Mouse (Mus musculus): ENCODE results near the gene Cidec. TPM values are rescaled to one million over a fixed set of nuclear protein-coding genes. Genes with fewer than 3 reads are reported as not detected.

Cidec gene
- polyA plus RNA-seq (2017; shearing (Covaris generic)): 1 to 10 TPM in 1 of 2 experiments, not detected in 1; 1.4 TPM

GRCm38 (mm10) chr6:113435664-113436205 is at the start of gene Cidec:
Gene Cidec (minus strand): TSS chr6:113435760.

DNA sequence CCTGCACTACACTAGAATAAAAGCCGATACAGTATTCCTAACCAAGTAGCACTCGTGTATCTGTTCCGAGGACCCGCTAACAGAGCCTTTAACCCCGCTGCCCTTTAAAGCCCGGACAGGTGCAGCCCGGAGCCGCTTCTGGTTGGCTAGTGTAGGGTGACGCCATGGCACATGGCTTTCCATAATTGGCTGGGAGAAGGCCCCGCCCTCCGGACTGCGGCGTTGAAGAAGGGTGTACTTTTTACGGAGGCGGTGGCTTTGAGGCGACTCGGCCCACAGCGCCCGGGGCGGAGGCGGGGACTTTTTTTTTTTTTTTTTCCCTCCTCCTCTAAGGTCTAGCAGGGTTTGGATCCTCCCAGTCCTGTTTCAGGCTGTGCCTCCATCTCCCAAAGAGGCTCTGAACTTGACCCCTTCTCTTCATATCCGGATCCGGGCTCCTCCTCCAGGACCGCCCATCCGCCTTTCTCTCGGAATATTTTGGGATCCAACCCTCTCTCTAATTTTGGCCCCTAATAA is 47.6 kb upstream of the Cidec start, which contains the start of gene Creld1:
TSS of gene Creld1 (plus strand) at position 198 of the 516 bp plus-strand sequence.

GRCm38 (mm10) chr6:113471297-113471936 is 35.9 kb upstream of the Cidec start, which contains the start of gene Il17rc:
Gene Il17rc (plus strand): TSS chr6:113471427.

DNA sequence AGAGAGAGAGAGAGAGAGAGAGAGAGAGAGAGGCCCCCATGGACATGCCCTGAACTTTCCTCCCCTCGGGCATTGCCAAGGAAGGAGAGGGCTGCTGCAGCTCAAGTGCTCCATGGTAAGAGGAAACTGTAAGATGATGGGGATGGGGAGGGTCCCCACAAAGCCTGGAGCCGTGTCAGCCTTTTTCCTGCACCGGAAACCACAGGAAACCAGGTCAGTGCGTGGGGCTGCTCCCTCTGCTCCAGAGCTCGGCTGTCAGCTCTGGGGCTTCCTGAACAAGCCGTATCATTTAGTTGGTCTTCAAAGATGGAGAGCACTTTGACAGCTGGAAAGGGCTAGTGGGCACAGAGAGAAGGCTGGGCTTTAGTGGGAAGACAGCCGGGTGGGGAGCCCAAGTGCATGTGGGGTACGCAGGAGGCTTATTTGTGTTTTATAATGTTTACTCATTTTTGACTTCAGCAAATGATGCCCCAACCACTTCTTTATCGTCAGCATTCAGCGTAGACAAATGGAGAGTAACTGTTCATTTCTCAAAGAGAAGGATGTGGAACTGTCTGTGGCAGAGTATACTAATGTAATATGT is 22.5 kb upstream of the Cidec start, which contains the start of gene Il17re:
TSS of gene Il17re (plus strand) at position 533 of the 583 bp plus-strand sequence.

DNA sequence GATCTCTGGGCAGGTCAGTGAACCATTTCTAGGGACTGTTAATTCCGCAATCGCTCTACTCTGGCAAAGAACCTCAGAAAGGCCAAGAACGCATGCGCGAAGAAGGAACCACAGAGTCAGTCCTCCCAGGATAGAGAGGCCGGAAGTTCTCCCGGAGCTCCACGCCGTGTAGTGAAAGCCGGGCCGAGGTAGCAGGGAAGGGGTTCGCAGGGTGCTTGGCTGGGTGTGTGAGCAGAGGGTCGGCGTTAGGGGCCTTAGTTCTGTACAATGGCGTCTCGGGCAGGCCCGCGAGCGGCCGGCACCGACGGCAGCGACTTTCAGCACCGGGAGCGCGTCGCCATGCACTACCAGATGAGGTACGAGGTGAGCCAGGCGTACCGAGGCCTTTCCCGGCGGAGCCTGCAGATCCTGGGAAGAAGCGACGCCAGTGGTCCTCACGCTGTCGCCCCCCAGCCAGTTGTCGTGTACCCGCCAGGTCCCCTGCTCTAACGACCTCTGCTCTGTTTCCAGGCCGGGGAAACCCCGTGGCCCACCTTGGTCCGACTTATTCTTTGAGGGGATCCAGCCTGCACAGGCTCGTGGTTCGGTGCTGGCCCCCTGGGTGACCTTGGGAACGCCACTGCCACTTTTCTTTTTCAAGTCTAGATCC is 7.0 kb upstream of the Cidec start, which contains the start of gene Jagn1:
TSS of gene Jagn1 (plus strand) at position 128 of the 649 bp plus-strand sequence.

DNA sequence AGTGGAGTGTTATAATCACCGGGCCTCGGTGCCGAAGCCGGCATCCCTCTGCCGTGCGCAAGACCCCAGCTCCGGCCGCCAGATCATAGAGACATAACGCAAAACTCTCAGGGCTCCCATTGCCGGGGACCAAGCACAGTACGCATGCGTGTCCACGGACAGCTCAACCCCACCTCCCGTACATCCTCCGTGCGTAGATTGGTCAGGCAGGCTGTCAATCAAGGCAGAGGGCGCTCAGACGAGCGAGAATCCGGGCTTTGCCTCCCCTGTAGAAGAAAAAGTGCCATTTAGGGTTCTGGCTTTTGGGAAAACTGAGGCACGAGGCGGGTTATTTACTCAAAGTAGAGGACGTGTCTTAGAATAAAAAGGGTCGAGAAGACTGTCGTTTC is 16.4 kb downstream of the Cidec start, which contains the start of gene Rpusd3:
TSS of gene Rpusd3 (minus strand) at position 142 of the 389 bp plus-strand sequence.

DNA sequence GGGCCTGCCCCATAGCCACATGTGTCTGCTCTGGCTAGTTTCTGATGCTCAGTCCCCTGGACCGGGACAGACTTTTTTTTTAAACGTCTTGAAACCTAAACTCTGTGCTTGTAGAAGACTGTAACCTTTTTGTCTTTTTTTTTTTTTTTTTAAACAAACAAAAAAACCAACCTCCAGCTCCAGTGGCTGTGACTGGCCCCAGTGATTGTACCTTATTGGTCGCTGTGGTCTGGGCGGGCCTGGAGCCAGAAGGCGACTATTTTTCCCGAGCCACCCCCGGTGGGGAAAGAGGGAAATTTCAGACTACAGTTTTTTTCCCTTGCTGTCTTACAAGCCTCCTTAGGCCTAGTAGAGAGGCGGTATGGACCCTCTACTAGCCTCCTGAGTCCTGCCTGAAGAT is 46.6 kb downstream of the Cidec start, which contains the start of gene Ttll3:
TSS of gene Ttll3 (plus strand) at position 301 of the 400 bp plus-strand sequence.

GRCm38 (mm10) chr6:113377496-113378385 is 57.8 kb downstream of the Cidec start, which contains the start of the genes Tada3 and Arpc4:
Gene Tada3 (minus strand): TSS chr6:113377883.
Gene Arpc4 (plus strand): TSS chr6:113378115.

Other genes with a start within 250 kb of the Cidec start
- 1 to 10 TPM in 1 of 2 experiments, under 1 TPM in 1; 0.46 to 2.2 TPM for gene Lhfpl4, start 240.4 kb downstream of the Cidec start, polyA plus RNA-seq (2017; shearing (Covaris generic))
- gene Mtmr14, start 197.9 kb downstream of the Cidec start, polyA plus RNA-seq (2017; shearing (Covaris generic)): 10 to 100 TPM; 43.5 to 55.0 TPM
- gene Cpne9, start 153.5 kb downstream of the Cidec start, polyA plus RNA-seq (2017; shearing (Covaris generic)): 1 to 10 TPM in 1 of 2 experiments, under 1 TPM in 1; 0.48 to 3.1 TPM
- gene Brpf1, start 128.6 kb downstream of the Cidec start, polyA plus RNA-seq (2017; shearing (Covaris generic)): 10 to 100 TPM; 42.3 to 65.8 TPM
- 10 to 100 TPM; 12.9 to 15.0 TPM for gene Ogg1, start 108.8 kb downstream of the Cidec start, polyA plus RNA-seq (2017; shearing (Covaris generic))
- 1 to 10 TPM; 2.1 to 3.6 TPM for gene Camk1, start 91.8 kb downstream of the Cidec start, polyA plus RNA-seq (2017; shearing (Covaris generic))
- gene Tada3, start 57.9 kb downstream of the Cidec start, polyA plus RNA-seq (2017; shearing (Covaris generic)): 10 to 100 TPM; 51.2 to 56.4 TPM
- 100 to 1,000 TPM; 468 to 469 TPM for gene Arpc4, start 57.6 kb downstream of the Cidec start, polyA plus RNA-seq (2017; shearing (Covaris generic))
- 10 to 100 TPM; 15.7 to 18.9 TPM for gene Ttll3, start 46.5 kb downstream of the Cidec start, polyA plus RNA-seq (2017; shearing (Covaris generic))
- gene Rpusd3, start 16.4 kb downstream of the Cidec start, polyA plus RNA-seq (2017; shearing (Covaris generic)): 10 to 100 TPM; 17.1 to 17.9 TPM
- gene Jagn1, start 6.8 kb upstream of the Cidec start, polyA plus RNA-seq (2017; shearing (Covaris generic)): 10 to 100 TPM; 48.3 to 61.5 TPM
- gene Il17re, start 22.7 kb upstream of the Cidec start, polyA plus RNA-seq (2017; shearing (Covaris generic)): 1 to 10 TPM in 1 of 2 experiments, under 1 TPM in 1; 0.54 to 7.3 TPM
- gene Il17rc, start 35.7 kb upstream of the Cidec start, polyA plus RNA-seq (2017; shearing (Covaris generic)): under 1 TPM; 0.31 to 0.89 TPM
- 10 to 100 TPM in 1 of 2 experiments, 1 to 10 TPM in 1; 9.9 to 12.6 TPM for gene Creld1, start 47.5 kb upstream of the Cidec start, polyA plus RNA-seq (2017; shearing (Covaris generic))
- under 1 TPM; 0.35 to 0.73 TPM for gene Prrt3, start 66.2 kb upstream of the Cidec start, polyA plus RNA-seq (2017; shearing (Covaris generic))
- gene Emc3, start 95.9 kb upstream of the Cidec start, polyA plus RNA-seq (2017; shearing (Covaris generic)): 10 to 100 TPM; 82.2 to 89.7 TPM
- gene Fancd2, start 95.9 kb upstream of the Cidec start, polyA plus RNA-seq (2017; shearing (Covaris generic)): 1 to 10 TPM; 3.4 to 6.1 TPM
- gene Fancd2os, start 165.0 kb upstream of the Cidec start, polyA plus RNA-seq (2017; shearing (Covaris generic)): not detected
- gene Brk1, start 169.0 kb upstream of the Cidec start, polyA plus RNA-seq (2017; shearing (Covaris generic)): 100 to 1,000 TPM; 225 to 236 TPM
- 10 to 100 TPM; 28.3 to 29.5 TPM for gene Vhl, start 188.2 kb upstream of the Cidec start, polyA plus RNA-seq (2017; shearing (Covaris generic))
- 10 to 100 TPM; 41.7 to 44.1 TPM for gene Irak2, start 202.7 kb upstream of the Cidec start, polyA plus RNA-seq (2017; shearing (Covaris generic))

Measured in inflammation-experienced regulatory T-cells (primary cell).